Mouse (Mus musculus): ENCODE measurements around the gene Galnt9. TPM values are rescaled to one million over a fixed set of nuclear protein-coding genes. Genes with fewer than 3 reads are reported as not detected.

Gene Galnt9
- total RNA-seq, 1 experiment: 0.40 TPM

DNA sequence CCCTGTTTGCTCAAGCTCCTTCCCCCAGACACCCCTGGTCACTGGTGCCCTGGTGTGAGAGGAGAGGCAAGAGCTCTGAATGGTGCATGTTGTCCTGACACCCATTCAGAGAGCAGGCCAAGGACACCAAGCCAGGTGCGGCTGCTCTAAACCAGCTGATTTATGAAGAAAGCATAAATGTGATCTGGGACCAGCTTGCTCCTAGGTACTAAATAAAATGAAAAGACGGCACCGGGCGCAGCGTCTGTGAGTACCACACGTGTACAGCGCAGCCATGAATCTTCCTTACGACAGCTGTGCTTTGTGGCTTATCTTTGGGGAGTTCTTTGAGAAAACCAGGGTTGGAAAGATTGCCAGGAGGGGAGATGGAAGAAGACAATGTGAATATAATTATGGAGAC, 8.2 kb upstream of the Galnt9 start:
- no peak for DNase-seq (ENCODE audit: low read depth, low spot score)
- Histone ChIP-seq H3K4me3 (ENCODE audit: insufficient read depth in 1 of 2, low read depth in 1 of 2, low read length in 2 of 2, poor library complexity in 1 of 2, severe bottlenecking in 1 of 2) (no peak overlapping the region), H3K9me3 (ENCODE audit: control insufficient read depth, insufficient read depth, low read depth, low read length) (no peaks in the 10 kb centered on the region), H3K4me1 (ENCODE audit: control insufficient read depth in 2 of 2, insufficient read depth in 2 of 2, low read length in 2 of 2, poor library complexity in 1 of 2) (no peaks in the 10 kb centered on the region), H3K27ac (ENCODE audit: insufficient read depth, low read depth, low read length, poor library complexity, severe bottlenecking) (no peak overlapping the region), H3K9ac (ENCODE audit: insufficient read depth, low read depth, low read length, poor library complexity, severe bottlenecking) (no peak overlapping the region), H3K36me3 (ENCODE audit: control insufficient read depth, insufficient read depth, low read length, poor library complexity, severe bottlenecking) (no peaks in the 10 kb centered on the region)
- TF ChIP-seq ZNF384 (IDR thresholded peaks at IDR 0.05; ENCODE audit: low read depth, low read length): no peak
- no peak for TF ChIP-seq HCFC1 (IDR thresholded peaks at IDR 0.05; ENCODE audit: borderline replicate concordance, insufficient read depth, low read length)
- no peak for TF ChIP-seq MAFK (IDR thresholded peaks at IDR 0.05; ENCODE audit: insufficient read depth, low read depth, low read length)
- TF ChIP-seq CHD2 (IDR thresholded peaks at IDR 0.05; ENCODE audit: low read depth, low read length): no peak
- TF ChIP-seq ZC3H11A (IDR thresholded peaks at IDR 0.05; ENCODE audit: borderline replicate concordance, low read depth, low read length): no peak
- in situ Hi-C loops (cut with MboI; ENCODE audit: low sequenced_read_pairs in 2 of 2, unreplicated experiment in 2 of 2): no loop called here

- TF ChIP-seq ZNF384 (IDR thresholded peaks at IDR 0.05; ENCODE audit: low read depth, low read length): no peak
- no peak for TF ChIP-seq HCFC1 (IDR thresholded peaks at IDR 0.05; ENCODE audit: borderline replicate concordance, insufficient read depth, low read length)
- TF ChIP-seq ZC3H11A (IDR thresholded peaks at IDR 0.05; ENCODE audit: borderline replicate concordance, low read depth, low read length): no peak
- no peak for TF ChIP-seq CHD2 (IDR thresholded peaks at IDR 0.05; ENCODE audit: low read depth, low read length)
- no peak for TF ChIP-seq MAFK (IDR thresholded peaks at IDR 0.05; ENCODE audit: insufficient read depth, low read depth, low read length)
- Histone ChIP-seq H3K27ac (ENCODE audit: insufficient read depth, low read depth, low read length, poor library complexity, severe bottlenecking) (no peak overlapping the region), H3K4me3 (ENCODE audit: insufficient read depth in 1 of 2, low read depth in 1 of 2, low read length in 2 of 2, poor library complexity in 1 of 2, severe bottlenecking in 1 of 2) (no peak overlapping the region), H3K9me3 (ENCODE audit: control insufficient read depth, insufficient read depth, low read depth, low read length) (no peaks in the 10 kb centered on the region), H3K4me1 (ENCODE audit: control insufficient read depth in 2 of 2, insufficient read depth in 2 of 2, low read length in 2 of 2, poor library complexity in 1 of 2) (peaks cover 2 to 4% of the 10 kb centered on the region in 2 experiments; a peak in 1 of 4 replicates), H3K36me3 (ENCODE audit: control insufficient read depth, insufficient read depth, low read length, poor library complexity, severe bottlenecking) (no peaks in the 10 kb centered on the region), H3K9ac (ENCODE audit: insufficient read depth, low read depth, low read length, poor library complexity, severe bottlenecking) (no peak overlapping the region)
- no peak for DNase-seq (ENCODE audit: low read depth, low spot score)
- in situ Hi-C loops (cut with MboI; ENCODE audit: low sequenced_read_pairs in 2 of 2, unreplicated experiment in 2 of 2): no loop called here
These were observed 3.2 kb upstream of the Galnt9 start for GRCm38 (mm10) chr5:110540947-110541346.

- H3K9ac ChIP-seq (ENCODE audit: insufficient read depth, low read depth, low read length, poor library complexity, severe bottlenecking): no peak overlapping the region
These were observed 2.7 kb upstream of the Galnt9 start for GRCm38 (mm10) chr5:110541456-110541855.

GRCm38 (mm10) chr5:110544691-110545069, 525 bp downstream of the Galnt9 start:
- TF ChIP-seq ZNF384 (IDR thresholded peaks at IDR 0.05; ENCODE audit: low read depth, low read length) (no peak), CHD2 (IDR thresholded peaks at IDR 0.05; ENCODE audit: low read depth, low read length) (no peak), MAFK (IDR thresholded peaks at IDR 0.05; ENCODE audit: insufficient read depth, low read depth, low read length) (no peak), HCFC1 (IDR thresholded peaks at IDR 0.05; ENCODE audit: borderline replicate concordance, insufficient read depth, low read length) (no peak), ZC3H11A (IDR thresholded peaks at IDR 0.05; ENCODE audit: borderline replicate concordance, low read depth, low read length) (no peak)
- in situ Hi-C loops (cut with MboI; ENCODE audit: low sequenced_read_pairs in 2 of 2, unreplicated experiment in 2 of 2): no loop called here
- H3K27ac ChIP-seq (ENCODE audit: insufficient read depth, low read depth, low read length, poor library complexity, severe bottlenecking): no peak overlapping the region
- H3K4me1 ChIP-seq (ENCODE audit: control insufficient read depth in 2 of 2, insufficient read depth in 2 of 2, low read length in 2 of 2, poor library complexity in 1 of 2): peaks cover 8 to 16% of the 10 kb centered on the region in 2 experiments; a peak in 1 of 4 replicates
- no peak overlapping the region for H3K9ac ChIP-seq (ENCODE audit: insufficient read depth, low read depth, low read length, poor library complexity, severe bottlenecking)
- no peaks in the 10 kb centered on the region for H3K36me3 ChIP-seq (ENCODE audit: control insufficient read depth, insufficient read depth, low read length, poor library complexity, severe bottlenecking)
- H3K9me3 ChIP-seq (ENCODE audit: control insufficient read depth, insufficient read depth, low read depth, low read length): no peaks in the 10 kb centered on the region
- peak overlapping the region; percentile 58 to 77 for H3K4me3 ChIP-seq (ENCODE audit: insufficient read depth in 1 of 2, low read depth in 1 of 2, low read length in 2 of 2, poor library complexity in 1 of 2, severe bottlenecking in 1 of 2)
- DNase-seq (ENCODE audit: low read depth, low spot score): no peak

More at GRCm38 (mm10) chr5:110541456-110541855, 2.7 kb upstream of the Galnt9 start:
- Histone ChIP-seq H3K4me1 (ENCODE audit: control insufficient read depth in 2 of 2, insufficient read depth in 2 of 2, low read length in 2 of 2, poor library complexity in 1 of 2) (peaks cover 2 to 4% of the 10 kb centered on the region in 2 experiments; a peak in 1 of 4 replicates), H3K36me3 (ENCODE audit: control insufficient read depth, insufficient read depth, low read length, poor library complexity, severe bottlenecking) (no peaks in the 10 kb centered on the region), H3K9me3 (ENCODE audit: control insufficient read depth, insufficient read depth, low read depth, low read length) (no peaks in the 10 kb centered on the region), H3K27ac (ENCODE audit: insufficient read depth, low read depth, low read length, poor library complexity, severe bottlenecking) (no peak overlapping the region), H3K4me3 (ENCODE audit: insufficient read depth in 1 of 2, low read depth in 1 of 2, low read length in 2 of 2, poor library complexity in 1 of 2, severe bottlenecking in 1 of 2) (no peak overlapping the region)
- DNase-seq (ENCODE audit: low read depth, low spot score): no peak
- TF ChIP-seq MAFK (IDR thresholded peaks at IDR 0.05; ENCODE audit: insufficient read depth, low read depth, low read length) (no peak), HCFC1 (IDR thresholded peaks at IDR 0.05; ENCODE audit: borderline replicate concordance, insufficient read depth, low read length) (no peak), ZNF384 (IDR thresholded peaks at IDR 0.05; ENCODE audit: low read depth, low read length) (no peak), CHD2 (IDR thresholded peaks at IDR 0.05; ENCODE audit: low read depth, low read length) (no peak), ZC3H11A (IDR thresholded peaks at IDR 0.05; ENCODE audit: borderline replicate concordance, low read depth, low read length) (no peak)
- in situ Hi-C loops (cut with MboI; ENCODE audit: low sequenced_read_pairs in 2 of 2, unreplicated experiment in 2 of 2): no loop called here

DNA sequence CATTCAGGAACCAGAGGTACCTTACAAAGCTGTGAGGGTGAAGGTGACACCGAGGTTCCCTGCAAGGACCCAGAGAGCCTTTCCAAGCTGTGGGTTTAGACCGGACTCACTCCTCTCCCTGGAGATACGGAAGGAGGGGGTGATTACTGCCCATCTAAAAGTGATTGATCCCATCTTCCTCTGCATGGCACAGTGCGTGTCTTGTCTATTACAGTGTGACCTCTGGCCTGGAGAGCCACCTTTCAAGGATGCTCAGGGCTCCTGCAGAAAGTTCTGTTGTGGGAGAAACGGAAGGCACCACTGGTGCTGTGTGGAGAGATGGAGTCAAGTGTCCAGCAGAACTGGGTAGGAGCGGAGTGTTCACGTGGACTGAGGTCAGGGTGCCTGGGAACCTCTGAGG, 1.2 kb downstream of the Galnt9 start:
- Histone ChIP-seq H3K36me3 (ENCODE audit: control insufficient read depth, insufficient read depth, low read length, poor library complexity, severe bottlenecking) (no peaks in the 10 kb centered on the region), H3K9ac (ENCODE audit: insufficient read depth, low read depth, low read length, poor library complexity, severe bottlenecking) (no peak overlapping the region), H3K4me1 (ENCODE audit: control insufficient read depth in 2 of 2, insufficient read depth in 2 of 2, low read length in 2 of 2, poor library complexity in 1 of 2) (peaks cover 8 to 18% of the 10 kb centered on the region in 2 experiments; a peak in 1 of 4 replicates), H3K27ac (ENCODE audit: insufficient read depth, low read depth, low read length, poor library complexity, severe bottlenecking) (no peak overlapping the region), H3K9me3 (ENCODE audit: control insufficient read depth, insufficient read depth, low read depth, low read length) (no peaks in the 10 kb centered on the region), H3K4me3 (ENCODE audit: insufficient read depth in 1 of 2, low read depth in 1 of 2, low read length in 2 of 2, poor library complexity in 1 of 2, severe bottlenecking in 1 of 2) (no peak overlapping the region)
- no peak for DNase-seq (ENCODE audit: low read depth, low spot score)
- in situ Hi-C loops (cut with MboI; ENCODE audit: low sequenced_read_pairs in 2 of 2, unreplicated experiment in 2 of 2): no loop called here
- TF ChIP-seq ZNF384 (IDR thresholded peaks at IDR 0.05; ENCODE audit: low read depth, low read length) (no peak), MAFK (IDR thresholded peaks at IDR 0.05; ENCODE audit: insufficient read depth, low read depth, low read length) (no peak), CHD2 (IDR thresholded peaks at IDR 0.05; ENCODE audit: low read depth, low read length) (no peak), ZC3H11A (IDR thresholded peaks at IDR 0.05; ENCODE audit: borderline replicate concordance, low read depth, low read length) (no peak), HCFC1 (IDR thresholded peaks at IDR 0.05; ENCODE audit: borderline replicate concordance, insufficient read depth, low read length) (no peak)
